In genomic region chr9:110741711-110742294, GRCm38 (mm10) we compare ENCODE assay signal across 8 mouse cellular contexts. TPM values are rescaled to one million over a fixed set of nuclear protein-coding genes. Genes with fewer than 3 reads are reported as not detected.
A peak's percentile ranks its signal among the peaks of the same experiment; 100 is the strongest.
DNase-seq lines count a peak whose midpoint lies in the region; ATAC-seq and TF ChIP-seq lines count a peak whose summit lies in the region.

Gene Myl3 (plus strand): TSS chr9:110741861.

- peak within 1 kb of the TSS; percentile 89 for H3K9ac ChIP-seq in heart, embryonic 14.5 days (ENCODE audit: low read length)
- H3K9ac ChIP-seq in liver, embryonic 13.5 days: peak within 1 kb of the TSS; percentile 50

- no peaks in the 10 kb centered on the region for H3K9me3 ChIP-seq in heart, embryonic 14.5 days (ENCODE audit: control insufficient read depth, low read length)
- no peaks in the 10 kb centered on the region for H3K9me3 ChIP-seq in liver, embryonic 13.5 days (replicated peaks)

- H3K4me1 ChIP-seq in cortical plate, adult 2 months (ENCODE audit: control insufficient read depth, insufficient read depth, low read length): no peaks in the 10 kb centered on the region
- peaks cover 16 to 20% of the 10 kb centered on the region in 2 experiments for H3K4me1 ChIP-seq in heart, embryonic 14.5 days (ENCODE audit: control insufficient read depth in 2 of 2, insufficient read depth in 2 of 2, low read length in 2 of 2)
- peaks cover 19% of the 10 kb centered on the region for H3K4me1 ChIP-seq in liver, embryonic 13.5 days (replicated peaks)

- H3K4me3 ChIP-seq in cortical plate, adult 2 months (ENCODE audit: insufficient read depth, low read length): peak within 1 kb of the TSS; percentile 33; the same call in 1 of the 2 replicates
- H3K4me3 ChIP-seq in heart, embryonic 14.5 days (ENCODE audit: control insufficient read depth in 1 of 2, insufficient read depth in 1 of 2, low read depth in 1 of 2, low read length in 2 of 2): peak within 1 kb of the TSS; percentile 63 to 97
- H3K4me3 ChIP-seq in liver, embryonic 13.5 days (replicated peaks): peak within 1 kb of the TSS; percentile 57

- peak within 1 kb of the TSS; percentile 88 for H3K4me2 ChIP-seq in heart, embryonic 14.5 days (ENCODE audit: low read length)
- H3K4me2 ChIP-seq in liver, embryonic 13.5 days: peak within 1 kb of the TSS; percentile 65

- H3K27me3 ChIP-seq in heart, embryonic 14.5 days (ENCODE audit: control insufficient read depth, insufficient read depth, low read length): peaks cover 10% of the 10 kb centered on the region; the same call in 1 of the 2 replicates
- H3K27me3 ChIP-seq in liver, embryonic 13.5 days: peaks cover 82% of the 10 kb centered on the region

- TF ChIP-seq CTCF in cortical plate, adult 2 months (IDR thresholded peaks at IDR 0.05; ENCODE audit: extremely low read depth, insufficient read depth, low read length): no peak

- no peak for ATAC-seq in heart, embryonic 14.5 days (ENCODE audit: insufficient number of reproducible peaks, insufficient read depth, low FRiP score, low read depth)
- ATAC-seq in liver, embryonic 13.5 days (ENCODE audit: low read depth): no peak

- TF ChIP-seq POLR2A in cortical plate, adult 2 months (IDR thresholded peaks at IDR 0.05; ENCODE audit: extremely low read depth, insufficient read depth, low read length): no peak

- peaks cover 18% of the 10 kb centered on the region for H3K36me3 ChIP-seq in heart, embryonic 14.5 days (ENCODE audit: control insufficient read depth, insufficient read depth, low read length)
- no peaks in the 10 kb centered on the region for H3K36me3 ChIP-seq in liver, embryonic 13.5 days

- H3K27ac ChIP-seq in cortical plate, adult 2 months (ENCODE audit: insufficient read depth, low read length): no peak within 1 kb of the TSS
- H3K27ac ChIP-seq in heart, embryonic 14.5 days (replicated peaks in 1 of 2; ENCODE audit: control insufficient read depth in 1 of 2, insufficient read depth in 1 of 2, low read depth in 2 of 2, low read length in 2 of 2): peak within 1 kb of the TSS in 1 of 2 experiments; percentile 86; a peak in 2 of 4 replicates
- H3K27ac ChIP-seq in liver, embryonic 13.5 days: no peak within 1 kb of the TSS

- WGBS in heart, embryonic 14.5 days: 6% methylated on average over 17 of the region's 17 CpGs
- 3% methylated on average over 17 of the region's 17 CpGs for WGBS in liver, embryonic 13.5 days (ENCODE audit: insufficient replicate concordance)

- DNase-seq in adrenal gland, postnatal 10 days: no peak
- DNase-seq in adrenal gland, postnatal 36 days: no peak
- no peak for DNase-seq in liver, embryonic 13.5 days
- DNase-seq in spleen, postnatal 14 days (ENCODE audit: low spot score in 2 of 2): no peak
- no peak for DNase-seq in frontal cortex, postnatal 14 days (ENCODE audit: low spot score in 2 of 2)
- no peak for DNase-seq in layer of hippocampus, adult 9-11 months

RNA-seq across cellular contexts. Expression of gene Myl3, which starts in this region (rescaled TPM):
- 10 to 100 TPM; 10.6 to 78.0 TPM for total RNA-seq in adrenal gland, postnatal 10 days (2021)
- 1 to 10 TPM; 1.8 to 2.2 TPM for total RNA-seq in adrenal gland, postnatal 36 days (2021)
- polyA plus RNA-seq in cortical plate, adult 2 months (2012; rRNA removed): 0.13 and 0.30 TPM in 2 replicates
- polyA plus RNA-seq in heart, embryonic 14.5 days (2014; fragmentation: Nextera tagmentation; extraction: Ambion mirVana): 4,569 and 4,875 TPM in 2 replicates
- polyA plus RNA-seq in liver, embryonic 13.5 days (2015; fragmentation: Nextera tagmentation; extraction: Ambion mirVana): 0.56 and 5.4 TPM in 2 replicates

Comparison
In these comparisons a context has a peak if more than half of its experiments do, and no peak if none do; other contexts are left out.
1. RNA of gene Myl3 (polyA plus RNA-seq): 4,569 to 4,875 TPM in heart, embryonic 14.5 days; 0.56 to 5.4 TPM in liver, embryonic 13.5 days and 0.13 to 0.30 TPM in cortical plate, adult 2 months; every median in the first group is over 100 times any median in the second.
2. Peak in every context shown above with its lines, with median percentiles within 50 percentile points of each other: H3K4me3 ChIP-seq.